Mouse (Mus musculus) MEL (cell line): Measurements from ENCODE around the gene Lce1a1. TPM values are rescaled to one million over a fixed set of nuclear protein-coding genes. Genes with fewer than 3 reads are reported as not detected.
A peak's percentile ranks its signal among the peaks of the same experiment; 100 is the strongest.

ENCODE experiments used
- DNase-seq: peaks from one replicate; pipeline ENCODE4 v3.0.0; 2011; ENCODE audit warnings: low read depth, low spot score
- H3K27ac ChIP-seq: 2 replicates; pipeline ENCODE4 v1.5.1; 2012; ENCODE audit warnings: low read depth, mild to moderate bottlenecking, control low read depth, low read length, moderate library complexity; ENCODE audit not compliant: control insufficient read depth
- H3K27me3 ChIP-seq, 2 experiments: fragments of 150-350 bp in 1 of 2; sonication (generic) in 1 of 2; 2 replicates each; pipeline ENCODE4 v1.6.1; 2012; ENCODE audit warnings: low read length in 2 of 2, mild to moderate bottlenecking in 2 of 2, improper control_type of control experiment in 1 of 2, moderate library complexity in 1 of 2; ENCODE audit not compliant: insufficient read depth in 2 of 2, control insufficient read depth in 1 of 2
- H3K36me3 ChIP-seq, 2 experiments: 2 replicates each; pipeline ENCODE4 v1.6.1; 2012 to 2014; ENCODE audit warnings: low read length in 2 of 2, improper control_type of control experiment in 1 of 2, inconsistent platforms in 1 of 2, mild to moderate bottlenecking in 1 of 2; ENCODE audit not compliant: insufficient read depth in 2 of 2, control insufficient read depth in 1 of 2
- H3K4me1 ChIP-seq, 2 experiments: fragments of 150-350 bp in 1 of 2; sonication (generic) in 1 of 2; 2 replicates each; pipeline ENCODE4 v1.6.1; 2012; ENCODE audit warnings: low read length in 2 of 2, improper control_type of control experiment in 1 of 2, mild to moderate bottlenecking in 1 of 2; ENCODE audit not compliant: insufficient read depth in 2 of 2, control insufficient read depth in 1 of 2
- H3K4me3 ChIP-seq, 2 experiments: fragments of 150-350 bp in 1 of 2; sonication (generic) in 1 of 2; 2 replicates each; pipeline ENCODE4 v1.5.1; 2012; ENCODE audit warnings: low read depth in 2 of 2, low read length in 2 of 2, mild to moderate bottlenecking in 2 of 2, moderate library complexity in 2 of 2, control low read depth in 1 of 2, improper control_type of control experiment in 1 of 2; ENCODE audit not compliant: control insufficient read depth in 1 of 2, insufficient read depth in 1 of 2
- H3K79me2 ChIP-seq: 2 replicates; pipeline ENCODE4 v1.6.1; 2012; ENCODE audit warnings: mild to moderate bottlenecking, low read length, moderate library complexity; ENCODE audit not compliant: control insufficient read depth, poor library complexity, insufficient read depth
- H3K9ac ChIP-seq: 2 replicates; pipeline ENCODE4 v1.6.1; 2012; ENCODE audit warnings: low read depth, mild to moderate bottlenecking, control low read depth, low read length, moderate library complexity; ENCODE audit not compliant: control insufficient read depth, poor library complexity, severe bottlenecking
- H3K9me3 ChIP-seq: fragments of 150-350 bp; sonication (generic); replicated peaks from 2 replicates; pipeline ENCODE4 v1.6.1; 2012; ENCODE audit warnings: mild to moderate bottlenecking, low read length, improper control_type of control experiment, moderate library complexity; ENCODE audit not compliant: insufficient read depth
- CHD2 ChIP-seq: IDR thresholded peaks from 2 replicates; pipeline ENCODE4 v1.6.1; 2011; ENCODE audit warnings: low read length, improper control_type of control experiment
- CTCF ChIP-seq, 3 experiments: IDR thresholded peaks in 2 of 3; conservative IDR thresholded peaks in 1 of 3; 2 replicates each; pipeline ENCODE4 v1.5.1; 2011 to 2012; ENCODE audit warnings: low read length in 3 of 3, low read depth in 2 of 3, mild to moderate bottlenecking in 2 of 3, improper control_type of control experiment in 1 of 3, inconsistent platforms in 1 of 3, mixed read lengths in 1 of 3, moderate library complexity in 1 of 3; ENCODE audit not compliant: control insufficient read depth in 1 of 3, insufficient read depth in 1 of 3, poor library complexity in 1 of 3, severe bottlenecking in 1 of 3
- GATA1 ChIP-seq: IDR thresholded peaks from 2 replicates; pipeline ENCODE4 v1.6.1; 2011; ENCODE audit warnings: low read depth, low read length, improper control_type of control experiment
- KAT2A ChIP-seq: conservative IDR thresholded peaks from 2 replicates; pipeline ENCODE4 v1.6.1; 2012; ENCODE audit warnings: low read depth, low read length, improper control_type of control experiment, inconsistent platforms
- MAFK ChIP-seq: IDR thresholded peaks from 2 replicates; pipeline ENCODE4 v1.6.1; 2011; ENCODE audit warnings: low read depth, mild to moderate bottlenecking, low read length, improper control_type of control experiment, borderline replicate concordance
- MAX ChIP-seq: IDR thresholded peaks from 2 replicates; pipeline ENCODE4 v1.6.1; 2011; ENCODE audit warnings: low read length, improper control_type of control experiment
- MEF2A ChIP-seq: IDR thresholded peaks from 2 replicates; pipeline ENCODE4 v1.6.1; 2014; ENCODE audit warnings: low read depth, mild to moderate bottlenecking, inconsistent platforms, low read length, improper control_type of control experiment; ENCODE audit not compliant: poor library complexity, insufficient replicate concordance, severe bottlenecking; ENCODE audit errors: extremely low read depth
- NELFE ChIP-seq: IDR thresholded peaks from 2 replicates; pipeline ENCODE4 v1.6.1; 2011; ENCODE audit warnings: low read depth, low read length, improper control_type of control experiment
- RAD21 ChIP-seq: IDR thresholded peaks from 2 replicates; pipeline ENCODE4 v1.6.1; 2011; ENCODE audit warnings: mild to moderate bottlenecking, low read depth, low read length, improper control_type of control experiment
- RCOR1 ChIP-seq: IDR thresholded peaks from 2 replicates; pipeline ENCODE4 v1.6.1; 2012; ENCODE audit warnings: low read depth, mild to moderate bottlenecking, inconsistent platforms, low read length, improper control_type of control experiment
- SMC3 ChIP-seq: IDR thresholded peaks from 2 replicates; pipeline ENCODE4 v1.6.1; 2011; ENCODE audit warnings: low read depth, low read length, improper control_type of control experiment
- USF2 ChIP-seq, 2 experiments: IDR thresholded peaks; 2 replicates each; pipeline ENCODE4 v1.6.1; 2011 to 2012; ENCODE audit warnings: improper control_type of control experiment in 2 of 2, low read length in 2 of 2, borderline replicate concordance in 1 of 2, inconsistent platforms in 1 of 2, low read depth in 1 of 2, mild to moderate bottlenecking in 1 of 2; ENCODE audit not compliant: insufficient read depth in 1 of 2
- ZC3H11A ChIP-seq: IDR thresholded peaks from 2 replicates; pipeline ENCODE4 v1.6.1; 2012; ENCODE audit warnings: low read depth, mild to moderate bottlenecking, inconsistent platforms, low read length, improper control_type of control experiment
- ZKSCAN1 ChIP-seq: IDR thresholded peaks from 2 replicates; pipeline ENCODE4 v1.6.1; 2012; ENCODE audit warnings: low read depth, mild to moderate bottlenecking, inconsistent platforms, low read length, improper control_type of control experiment, moderate library complexity
- polyA plus RNA-seq, 2 experiments: library from polyadenylated mRNA; stranded (reverse) in 1 of 2; unstranded in 1 of 2; fragments of >175 nt in 1 of 2; fragments of >200 nt in 1 of 2; gene quantifications; 2 replicates each; pipeline versions ENCODE4 v1.2.1 to v1.2.4; 2012; ENCODE audit warnings: low replicate concordance in 2 of 2, low read depth in 1 of 2; ENCODE audit not compliant: insufficient read length in 2 of 2, insufficient read depth in 1 of 2, missing spikeins in 1 of 2
- total RNA-seq: library from RNA; depleted of rRNA; stranded (reverse); fragments of 300-350 nt; gene quantifications from 2 replicates; pipeline ENCODE4 v1.2.3, GENCODE M21; 2012

The Lce1a1 gene
- total and polyA plus RNA-seq, 3 experiments: not detected

GRCm38 (mm10) chr3:92602169-92602568, 45.9 kb downstream of the Lce1a1 start:
- no peaks in the 10 kb centered on the region for H3K79me2 ChIP-seq
- no peaks in the 10 kb centered on the region for H3K4me1 ChIP-seq
- no peaks in the 10 kb centered on the region for H3K9me3 ChIP-seq
- no peak overlapping the region for H3K4me3 ChIP-seq
- H3K36me3 ChIP-seq: no peaks in the 10 kb centered on the region
- H3K27ac ChIP-seq: no peak overlapping the region
- H3K9ac ChIP-seq: no peak overlapping the region
- H3K27me3 ChIP-seq: no peaks in the 10 kb centered on the region
- TF ChIP-seq MAX (no peak), SMC3 (peak; percentile 71), ZC3H11A (peak; percentile 8; the same call in 1 of the 2 replicates), CTCF (IDR thresholded peaks at IDR 0.05 in 2 of 3, conservative IDR thresholded peaks at IDR 0.05 in 1 of 3; ENCODE audit: control insufficient read depth in 1 of 3, insufficient read depth in 1 of 3, low read depth in 2 of 3, low read length in 3 of 3, poor library complexity in 1 of 3, severe bottlenecking in 1 of 3) (peak; percentile 13 to 60 (median 20); a peak in 4 of 6 replicates), RAD21 (peak; percentile 51), MEF2A (no peak)
- peak; percentile 53 for DNase-seq

DNA sequence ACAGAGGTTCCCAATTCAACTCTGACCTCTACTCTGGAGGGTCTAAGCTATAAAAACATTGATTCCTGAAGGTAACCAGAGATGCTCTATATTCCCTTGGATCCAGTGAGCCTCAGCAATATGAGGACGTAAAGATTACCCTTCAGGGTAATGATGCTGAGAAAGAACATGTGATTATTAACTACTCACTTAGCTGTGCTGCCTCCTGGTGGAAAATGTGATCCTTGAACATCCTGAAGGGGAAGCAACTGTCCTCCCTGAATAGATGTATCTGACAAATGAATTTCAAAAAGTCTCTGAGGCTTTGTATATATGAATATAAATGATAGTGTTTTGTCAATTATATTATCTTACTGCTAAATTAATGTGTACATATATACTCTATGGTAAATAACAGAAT, 47.7 kb downstream of the Lce1a1 start:
- no peak overlapping the region for H3K27ac ChIP-seq
- no peaks in the 10 kb centered on the region for H3K27me3 ChIP-seq
- H3K79me2 ChIP-seq: no peaks in the 10 kb centered on the region
- H3K36me3 ChIP-seq: no peaks in the 10 kb centered on the region
- no peak overlapping the region for H3K9ac ChIP-seq
- DNase-seq: no peak
- H3K4me3 ChIP-seq: no peak overlapping the region
- H3K9me3 ChIP-seq: no peaks in the 10 kb centered on the region
- no peaks in the 10 kb centered on the region for H3K4me1 ChIP-seq
- TF ChIP-seq SMC3: peak; percentile 15; the same call in 1 of the 2 replicates
- TF ChIP-seq USF2 (IDR thresholded peaks at IDR 0.05; ENCODE audit: borderline replicate concordance in 1 of 2, insufficient read depth in 1 of 2, low read depth in 1 of 2, low read length in 2 of 2): no peak
- TF ChIP-seq NELFE: no peak
- no peak for TF ChIP-seq RCOR1
- TF ChIP-seq CHD2: no peak
- no peak for TF ChIP-seq GATA1
- no peak for TF ChIP-seq KAT2A

DNA sequence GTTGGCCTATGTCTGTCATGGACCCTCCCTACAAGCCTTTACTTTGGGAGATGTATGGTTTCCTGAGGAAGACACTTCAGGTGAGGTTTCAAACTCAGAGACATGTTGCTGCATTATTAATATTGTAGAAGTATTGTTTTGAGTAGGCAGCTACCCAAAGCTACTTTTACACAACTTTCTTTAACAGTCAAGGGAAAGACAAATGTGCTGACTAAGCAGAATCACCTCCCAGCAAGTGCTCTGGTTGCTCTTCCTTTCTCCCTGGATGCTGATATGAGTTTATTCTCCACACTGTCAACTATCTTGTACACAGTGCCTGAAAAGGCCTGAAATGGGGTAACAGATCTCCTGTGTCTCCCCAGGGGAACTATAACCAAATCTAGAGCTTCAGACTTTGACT, 48.1 kb downstream of the Lce1a1 start:
- TF ChIP-seq MAFK (peak; percentile 86), ZKSCAN1 (no peak)
- Histone ChIP-seq H3K4me1 (no peaks in the 10 kb centered on the region), H3K9me3 (no peaks in the 10 kb centered on the region), H3K36me3 (no peaks in the 10 kb centered on the region), H3K9ac (no peak overlapping the region), H3K4me3 (no peak overlapping the region), H3K27ac (no peak overlapping the region), H3K27me3 (no peaks in the 10 kb centered on the region), H3K79me2 (no peaks in the 10 kb centered on the region)
- DNase-seq: no peak
